Mouse (Mus musculus) embryonic facial prominence, embryonic 10.5 days (tissue): ENCODE data around the gene Apc2. TPM values are rescaled to one million over a fixed set of nuclear protein-coding genes. Genes with fewer than 3 reads are reported as not detected.

Experiments used
- DNase-seq: peaks from one replicate; pipeline ENCODE4 v3.0.0-alpha.2; 2017; ENCODE audit warnings: low spot score
- H3K27ac ChIP-seq: fragments of 300-500 bp; sonication (generic); replicated peaks from 2 replicates; pipeline ENCODE4 v1.5.1; 2016; ENCODE audit warnings: mild to moderate bottlenecking
- H3K27me3 ChIP-seq: fragments of 300-500 bp; sonication (generic); replicated peaks from 2 replicates; pipeline ENCODE4 v1.6.1; 2016; ENCODE audit warnings: low read depth, mild to moderate bottlenecking; ENCODE audit not compliant: poor library complexity, severe bottlenecking
- H3K36me3 ChIP-seq: fragments of 300-500 bp; sonication (generic); replicated peaks from 2 replicates; pipeline ENCODE4 v1.6.1; 2016; ENCODE audit warnings: mild to moderate bottlenecking, moderate library complexity
- H3K4me1 ChIP-seq: fragments of 300-500 bp; sonication (generic); 2 replicates; pipeline ENCODE4 v1.6.1; 2016
- H3K4me3 ChIP-seq: fragments of 300-500 bp; sonication (generic); 2 replicates; pipeline ENCODE4 v1.5.1; 2016; ENCODE audit warnings: mild to moderate bottlenecking, moderate library complexity
- H3K9me3 ChIP-seq: fragments of 300-500 bp; sonication (generic); 2 replicates; pipeline ENCODE4 v1.6.1; 2016; ENCODE audit warnings: mild to moderate bottlenecking
- WGBS: fragments of 180-500 bp; shearing (Covaris S2); methylation state at CpG from one replicate; pipeline ENCODE4 v1.1.7; 2016; 5-methylcytosine and 5-hydroxymethylcytosine counted together
- microRNA-seq: library from miRNA; unstranded; fragments of <30 nt; microRNA quantifications from one replicate; pipeline ENCODE4, GENCODE M21; 2017
- polyA plus RNA-seq: library from polyadenylated mRNA; unstranded; fragments of >200 nt; fragmentation: Nextera tagmentation; extraction: Ambion mirVana; gene quantifications from 2 replicates; pipeline ENCODE4 v1.2.1, GENCODE M21; 2016

Apc2 gene
- polyA plus RNA-seq, 1 experiment from 2014 or later: 12.6 TPM

DNA sequence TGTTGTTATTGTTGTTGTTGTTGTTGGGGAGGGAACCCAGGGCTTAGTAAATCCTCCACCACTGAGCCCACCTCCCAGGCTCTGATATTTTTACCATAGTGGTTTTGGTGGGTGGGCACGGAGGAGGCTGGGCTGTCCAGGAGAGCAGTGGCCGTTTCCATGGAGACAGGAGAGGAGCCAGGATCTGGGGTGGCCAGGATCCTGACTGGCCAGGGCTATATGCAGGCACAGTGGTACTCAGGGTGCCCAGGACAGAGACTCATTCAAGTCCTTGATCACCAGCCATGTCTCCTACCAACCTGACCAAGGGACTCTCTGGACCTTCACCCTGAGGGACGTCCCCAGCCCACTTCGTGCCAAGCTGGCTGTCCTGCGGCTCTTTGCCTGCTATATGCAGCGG lies 68.0 kb downstream of the Apc2 start:
- peaks cover 7% of the 10 kb centered on the region for H3K4me1 ChIP-seq
- H3K36me3 ChIP-seq: no peaks in the 10 kb centered on the region
- 48% methylated on average over 6 of the region's 6 CpGs for WGBS
- H3K4me3 ChIP-seq: no peak overlapping the region; the same call in 1 of the 2 replicates
- peaks cover 95% of the 10 kb centered on the region for H3K27me3 ChIP-seq
- peaks cover 5% of the 10 kb centered on the region; the same call in 1 of the 2 replicates for H3K9me3 ChIP-seq
- DNase-seq: no peak
- H3K27ac ChIP-seq: no peak overlapping the region

DNA sequence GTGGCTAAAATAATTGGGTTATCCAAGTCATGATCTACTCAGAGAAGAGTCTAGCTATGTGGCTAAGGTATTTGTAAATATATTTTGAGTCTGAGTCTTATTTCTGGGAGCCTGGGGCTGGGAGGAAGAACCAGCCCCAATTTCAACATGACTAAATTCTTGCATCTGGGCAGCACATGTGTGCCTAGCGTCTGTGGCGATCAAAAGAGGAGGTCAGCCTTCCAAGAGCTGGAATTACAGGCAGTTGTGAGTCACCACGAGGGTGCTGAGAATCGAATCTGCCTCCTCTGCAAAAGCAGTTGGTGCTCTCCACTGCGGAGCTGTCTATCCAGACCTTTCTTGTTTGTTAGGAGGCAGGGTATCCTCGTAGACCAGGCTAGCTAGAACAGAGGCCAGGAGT lies 70.0 kb downstream of the Apc2 start:
- Histone ChIP-seq H3K9me3 (peaks cover 6% of the 10 kb centered on the region; the same call in 1 of the 2 replicates), H3K4me3 (no peak overlapping the region), H3K4me1 (peaks cover 7% of the 10 kb centered on the region), H3K36me3 (no peaks in the 10 kb centered on the region), H3K27ac (no peak overlapping the region), H3K27me3 (peaks cover 77% of the 10 kb centered on the region)
- WGBS: 64% methylated on average over 6 of the region's 6 CpGs
- no peak for DNase-seq

Small RNAs within 50 kb of the gene (microRNA-seq; reads per million reads assigned to microRNA genes)
- 1.2 reads per million for gene Mir6911

Other genes starting within 250 kb of the Apc2 start
- gene Gpx4, start 248.8 kb upstream of the Apc2 start, polyA plus RNA-seq: 618 and 672 TPM in 2 replicates
- 16.2 and 18.2 TPM in 2 replicates for gene Sbno2, start 190.4 kb upstream of the Apc2 start, polyA plus RNA-seq
- 16.1 and 17.5 TPM in 2 replicates for gene Stk11, start 180.2 kb upstream of the Apc2 start, polyA plus RNA-seq
- 491 and 493 TPM in 2 replicates for gene Atp5d, start 157.3 kb upstream of the Apc2 start, polyA plus RNA-seq
- gene Cbarp, start 155.1 kb upstream of the Apc2 start, polyA plus RNA-seq: 4.9 and 8.5 TPM in 2 replicates
- 22.2 TPM in 2 replicates for gene Midn, start 147.7 kb upstream of the Apc2 start, polyA plus RNA-seq
- gene Cirbp, start 130.0 kb upstream of the Apc2 start, polyA plus RNA-seq: 93.2 and 110 TPM in 2 replicates
- 10.8 and 12.0 TPM in 2 replicates for gene 1600002K03Rik, start 123.0 kb upstream of the Apc2 start, polyA plus RNA-seq
- gene Efna2, start 116.5 kb upstream of the Apc2 start, polyA plus RNA-seq: 45.2 and 50.1 TPM in 2 replicates
- 95.9 and 98.1 TPM in 2 replicates for gene Mum1, start 69.5 kb upstream of the Apc2 start, polyA plus RNA-seq
- 303 and 309 TPM in 2 replicates for gene Ndufs7, start 46.9 kb upstream of the Apc2 start, polyA plus RNA-seq
- gene Gamt, start 35.0 kb upstream of the Apc2 start, polyA plus RNA-seq: 24.4 and 25.0 TPM in 2 replicates
- gene Dazap1, start 34.5 kb upstream of the Apc2 start, polyA plus RNA-seq: 56.2 and 58.5 TPM in 2 replicates
- 1,079 and 1,119 TPM in 2 replicates for gene Rps15, start 3.5 kb upstream of the Apc2 start, polyA plus RNA-seq
- gene 2310011J03Rik, start 24.6 kb downstream of the Apc2 start, polyA plus RNA-seq: 53.7 and 56.2 TPM in 2 replicates
- gene Pcsk4, start 33.5 kb downstream of the Apc2 start, polyA plus RNA-seq: 5.0 and 5.5 TPM in 2 replicates
- 6.6 TPM in 2 replicates for gene Reep6, start 34.0 kb downstream of the Apc2 start, polyA plus RNA-seq
- 0.65 and 0.88 TPM in 2 replicates for gene Adamtsl5, start 52.4 kb downstream of the Apc2 start, polyA plus RNA-seq
- 0.37 and 0.43 TPM in 2 replicates for gene Plk5, start 60.5 kb downstream of the Apc2 start, polyA plus RNA-seq
- 6.4 and 7.1 TPM in 2 replicates for gene Mex3d, start 91.7 kb downstream of the Apc2 start, polyA plus RNA-seq
- gene Mbd3, start 103.6 kb downstream of the Apc2 start, polyA plus RNA-seq: 371 and 377 TPM in 2 replicates
- gene Uqcr11, start 110.9 kb downstream of the Apc2 start, polyA plus RNA-seq: 615 and 629 TPM in 2 replicates
- 225 and 235 TPM in 2 replicates for gene Tcf3, start 137.7 kb downstream of the Apc2 start, polyA plus RNA-seq
- 0.17 and 0.58 TPM in 2 replicates for gene Onecut3, start 198.9 kb downstream of the Apc2 start, polyA plus RNA-seq
- 0.51 and 0.75 TPM in 2 replicates for gene Atp8b3, start 243.1 kb downstream of the Apc2 start, polyA plus RNA-seq